Mouse (Mus musculus): ENCODE measurements around the gene Gm12794.

- TF ChIP-seq MAX (IDR thresholded peaks at IDR 0.05; ENCODE audit: low read length) (no peak), POLR2A (IDR thresholded peaks at IDR 0.05; ENCODE audit: low read depth, low read length) (no peak), MXI1 (IDR thresholded peaks at IDR 0.05; ENCODE audit: low read depth, low read length) (no peak), MEF2A (IDR thresholded peaks at IDR 0.05; ENCODE audit: borderline replicate concordance, low read depth, low read length) (no peak), CTCF (conservative IDR thresholded peaks at IDR 0.05 in 1 of 2, IDR thresholded peaks at IDR 0.05 in 1 of 2; ENCODE audit: low read depth in 2 of 2, low read length in 2 of 2) (no peak), EP300 (IDR thresholded peaks at IDR 0.05; ENCODE audit: low read length) (no peak), ZMIZ1 (IDR thresholded peaks at IDR 0.05; ENCODE audit: low read depth, low read length) (no peak), RCOR1 (conservative IDR thresholded peaks at IDR 0.05; ENCODE audit: low read depth, low read length) (no peak), UBTF (IDR thresholded peaks at IDR 0.05; ENCODE audit: low read depth, low read length) (no peak), MAFK (IDR thresholded peaks at IDR 0.05; ENCODE audit: insufficient replicate concordance, low read length) (no peak)
Observed at GRCm38 (mm10) chr4:101893656-101894420, 46.4 kb upstream of the Gm12794 start, which contains the start of gene C130073F10Rik.
